Mouse (Mus musculus) lung, postnatal 4 days (tissue): Measurements from ENCODE around the gene Tmem256.

Experiments used
- DNase-seq, 2 experiments: peaks; one replicate each; pipeline ENCODE4 v3.0.0; 2021

Gene Tmem256

GRCm38 (mm10) chr11:69837952-69838713, at the start of gene Tmem256:
Tmem256 (plus strand) TSS chr11:69838514.
- peak; percentile 96 to 97 for DNase-seq

GRCm38 (mm10) chr11:69789431-69789830, 48.9 kb upstream of the Tmem256 start:
- no peak for DNase-seq

GRCm38 (mm10) chr11:69791420-69791819, 46.9 kb upstream of the Tmem256 start:
- peak in 1 of 2 experiments; percentile 1 for DNase-seq

- no peak for DNase-seq
These were observed 44.9 kb upstream of the Tmem256 start for GRCm38 (mm10) chr11:69793429-69793828.

- DNase-seq, result peak; percentile 95 to 97
These were observed 42.9 kb upstream of the Tmem256 start, which contains the start of gene Chrnb1 for GRCm38 (mm10) chr11:69795168-69795982. Chrnb1 (minus strand) TSS chr11:69795943.

GRCm38 (mm10) chr11:69795983-69796435, 42.3 kb upstream of the Tmem256 start:
- DNase-seq, result no peak

- no peak for DNase-seq
These were observed 40.4 kb upstream of the Tmem256 start for GRCm38 (mm10) chr11:69797924-69798323.

- no peak for DNase-seq
These were observed 38.7 kb upstream of the Tmem256 start for GRCm38 (mm10) chr11:69799394-69800137.

- DNase-seq, result peak in 1 of 2 experiments; percentile 56
These were observed 38.2 kb upstream of the Tmem256 start for GRCm38 (mm10) chr11:69800138-69800391.

GRCm38 (mm10) chr11:69800392-69801197, 37.7 kb upstream of the Tmem256 start:
- peak; percentile 73 to 76 for DNase-seq

- DNase-seq, result peak; percentile 23 to 37
These were observed 36.8 kb upstream of the Tmem256 start, which contains the start of gene Fgf11 for GRCm38 (mm10) chr11:69801379-69801977. Fgf11 (minus strand) TSS chr11:69801857.

GRCm38 (mm10) chr11:69802648-69803105, 35.6 kb upstream of the Tmem256 start:
- DNase-seq, result peak; percentile 90 to 92

GRCm38 (mm10) chr11:69803328-69803727, 35.0 kb upstream of the Tmem256 start:
- no peak for DNase-seq

GRCm38 (mm10) chr11:69803786-69804651, 34.3 kb upstream of the Tmem256 start:
- peak; percentile 84 to 88 for DNase-seq

GRCm38 (mm10) chr11:69804652-69804940, 33.7 kb upstream of the Tmem256 start:
- DNase-seq, result peak in 1 of 2 experiments; percentile 25

- peak; percentile 59 to 75 for DNase-seq
These were observed 33.1 kb upstream of the Tmem256 start, which contains the start of gene Tmem102 for GRCm38 (mm10) chr11:69804972-69805909. Tmem102 (minus strand) TSS chr11:69805624.

- no peak for DNase-seq
These were observed 31.9 kb upstream of the Tmem256 start for GRCm38 (mm10) chr11:69806378-69806777.

- no peak for DNase-seq
These were observed 30.7 kb upstream of the Tmem256 start for GRCm38 (mm10) chr11:69807641-69808040.

- no peak for DNase-seq
These were observed 28.0 kb upstream of the Tmem256 start for GRCm38 (mm10) chr11:69810280-69810679.

- DNase-seq, result no peak
These were observed 23.2 kb upstream of the Tmem256 start, which contains the start of gene Gm39566 for GRCm38 (mm10) chr11:69815155-69815554. Gm39566 (minus strand) TSS chr11:69815298.
